In the genomic region with DNA sequence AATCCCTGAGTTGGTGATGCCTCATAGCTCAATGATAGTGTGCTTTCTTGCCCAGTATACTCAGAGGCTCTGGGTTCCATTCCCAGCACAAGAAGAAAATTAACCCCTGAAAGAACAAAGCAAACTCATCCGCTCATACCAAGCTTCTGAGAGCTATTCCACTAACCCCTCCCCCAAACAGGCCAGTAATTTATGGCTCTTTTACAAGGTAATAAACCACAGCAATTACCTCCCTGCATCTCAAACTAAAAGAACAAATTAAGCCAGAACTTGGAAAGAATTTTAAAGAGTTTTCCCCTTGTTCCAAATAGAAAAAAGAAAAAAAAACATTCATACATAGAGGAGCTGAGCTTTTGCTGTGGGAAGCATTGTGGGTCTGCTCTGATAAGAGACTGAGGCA, we compare ENCODE assay signal across 19 mouse cellular contexts. TPM values are rescaled to one million over a fixed set of nuclear protein-coding genes. Genes with fewer than 3 reads are reported as not detected.
A peak's percentile ranks its signal among the peaks of the same experiment; 100 is the strongest.
DNase-seq lines count a peak whose midpoint lies in the region; ATAC-seq and TF ChIP-seq lines count a peak whose summit lies in the region.
"Had no signal": no experiment of that assay in that cellular context is flagged by ENCODE, and none has a peak within 500 bp of the region (broad histone marks: within the 10 kb centered on the region; RNA-seq: fewer than 3 reads in every experiment).

No protein-coding gene starts in this region.

- H3K4me1 ChIP-seq in lung, embryonic 14.5 days (ENCODE audit: insufficient read depth), result peaks cover 35% of the 10 kb centered on the region
- 0 out of 2 replicates have a peak, but pooled peaks cover 6% of the 10 kb centered on the region for H3K4me1 ChIP-seq in lung, postnatal 0 days (ENCODE audit: insufficient read depth, low read depth, low read length)
- H3K4me1 ChIP-seq in intestine, postnatal 0 days (replicated peaks; ENCODE audit: control insufficient read depth, insufficient read depth, low read length), result 0 out of 2 replicates have a peak, but pooled peaks cover 3% of the 10 kb centered on the region
- peaks cover 3% of the 10 kb centered on the region; the same call in 1 of the 2 replicates for H3K4me1 ChIP-seq in stomach, postnatal 0 days (replicated peaks; ENCODE audit: control insufficient read depth, insufficient read depth)
- no peaks in the 10 kb centered on the region for H3K4me1 ChIP-seq in midbrain, embryonic 16.5 days (ENCODE audit: control insufficient read depth, insufficient read depth, low read length)
- H3K4me1 ChIP-seq: heart, embryonic 12.5 days had no signal

- H3K4me2 ChIP-seq in lung, embryonic 14.5 days, result peak overlapping the region; percentile 29
- H3K4me2 ChIP-seq in lung, postnatal 0 days (replicated peaks; ENCODE audit: low read depth, low read length), result no peak overlapping the region
- 0 out of 2 replicates have a peak overlapping the region, but pooled peaks have one; percentile 51 for H3K4me2 ChIP-seq in intestine, postnatal 0 days (replicated peaks; ENCODE audit: low read depth)
- H3K4me2 ChIP-seq in stomach, postnatal 0 days (replicated peaks; ENCODE audit: low read depth), result 0 out of 2 replicates have a peak overlapping the region, but pooled peaks have one; percentile 5
- H3K4me2 ChIP-seq in midbrain, embryonic 16.5 days (ENCODE audit: low read length), result no peak overlapping the region
- H3K4me2 ChIP-seq: heart, embryonic 12.5 days had no signal

- WGBS in lung, embryonic 14.5 days, result 41% methylated on average over 1 of the region's 1 CpGs
- WGBS in lung, postnatal 0 days, result 61% methylated on average over 1 of the region's 1 CpGs
- WGBS in intestine, postnatal 0 days, result 15% methylated on average over 1 of the region's 1 CpGs
- 41% methylated on average over 1 of the region's 1 CpGs for WGBS in stomach, postnatal 0 days
- WGBS in midbrain, embryonic 16.5 days, result 0% methylated on average over 1 of the region's 1 CpGs

- no peaks in the 10 kb centered on the region; the same call in 1 of the 2 replicates for H3K36me3 ChIP-seq in lung, embryonic 14.5 days (ENCODE audit: insufficient read depth)
- no peaks in the 10 kb centered on the region for H3K36me3 ChIP-seq in lung, postnatal 0 days (ENCODE audit: insufficient read depth, low read length)
- no peaks in the 10 kb centered on the region for H3K36me3 ChIP-seq in intestine, postnatal 0 days (ENCODE audit: control insufficient read depth, insufficient read depth)
- H3K36me3 ChIP-seq in stomach, postnatal 0 days (ENCODE audit: control insufficient read depth, insufficient read depth, low read length), result no peaks in the 10 kb centered on the region
- H3K36me3 ChIP-seq in midbrain, embryonic 16.5 days (ENCODE audit: control insufficient read depth, insufficient read depth, low read length), result no peaks in the 10 kb centered on the region
- H3K36me3 ChIP-seq: heart, embryonic 12.5 days had no signal

- H3K4me3 ChIP-seq in lung, embryonic 14.5 days (ENCODE audit: low read depth, low read length), result no peak overlapping the region
- no peak overlapping the region for H3K4me3 ChIP-seq in lung, postnatal 0 days (ENCODE audit: low read depth, low read length)
- 0 out of 2 replicates have a peak overlapping the region, but pooled peaks have one; percentile 13 for H3K4me3 ChIP-seq in intestine, postnatal 0 days (ENCODE audit: low read depth, low read length)
- H3K4me3 ChIP-seq in stomach, postnatal 0 days (ENCODE audit: low read depth, low read length), result no peak overlapping the region
- no peak overlapping the region for H3K4me3 ChIP-seq in midbrain, embryonic 16.5 days (ENCODE audit: low read depth, low read length)
- H3K4me3 ChIP-seq in gastrocnemius, adult 2 months, result no peak overlapping the region
- H3K4me3 ChIP-seq: erythroblast, embryonic 14.5 days; heart, embryonic 12.5 days had no signal

- intact Hi-C loops in gastrocnemius, adult 2 months (cut with DNase I), result no loop called here

- no peak for ATAC-seq in lung, embryonic 14.5 days (ENCODE audit: insufficient read depth)
- ATAC-seq in lung, postnatal 0 days, result no peak
- ATAC-seq in intestine, postnatal 0 days, result no peak
- ATAC-seq in stomach, postnatal 0 days (ENCODE audit: low FRiP score, low TSS enrichment), result no peak
- no peak for ATAC-seq in midbrain, embryonic 16.5 days

- DNase-seq in embryo, embryonic 10 days (ENCODE audit: low spot score), result peak; percentile 49
- DNase-seq in embryo, embryonic 9.5 days (ENCODE audit: extremely low spot score), result no peak
- no peak for DNase-seq in lung, embryonic 14.5 days
- no peak for DNase-seq in lung, postnatal 0 days (ENCODE audit: low spot score)
- DNase-seq in stomach, postnatal 0 days (ENCODE audit: low spot score), result no peak
- DNase-seq in gastrocnemius, adult 2 months, result no peak
- DNase-seq: adrenal gland, postnatal 14 days; gastrocnemius, postnatal 36 days; left cerebral cortex, postnatal 4 days; midbrain, embryonic 14.5 days; right cerebral cortex, postnatal 25 days; thymus, postnatal 4 days had no signal

- no peak for TF ChIP-seq CTCF in lung, embryonic 14.5 days (IDR thresholded peaks at IDR 0.05; ENCODE audit: low read depth)
- no peak for TF ChIP-seq CTCF in lung, postnatal 0 days (IDR thresholded peaks at IDR 0.05)
- no peak for TF ChIP-seq CTCF in intestine, postnatal 0 days (IDR thresholded peaks at IDR 0.05; ENCODE audit: low read depth)
- no peak for TF ChIP-seq CTCF in stomach, postnatal 0 days (IDR thresholded peaks at IDR 0.05; ENCODE audit: low read depth)
- TF ChIP-seq CTCF in gastrocnemius, adult 2 months (IDR thresholded peaks at IDR 0.05), result no peak

- peak overlapping the region; percentile 24; the same call in 1 of the 2 replicates for H3K9ac ChIP-seq in lung, embryonic 14.5 days
- no peak overlapping the region for H3K9ac ChIP-seq in lung, postnatal 0 days (replicated peaks; ENCODE audit: low read depth)
- H3K9ac ChIP-seq in intestine, postnatal 0 days (ENCODE audit: low read depth, low read length), result no peak overlapping the region
- H3K9ac ChIP-seq in stomach, postnatal 0 days (ENCODE audit: low read length), result no peak overlapping the region
- H3K9ac ChIP-seq in midbrain, embryonic 16.5 days (ENCODE audit: low read depth, low read length), result no peak overlapping the region
- H3K9ac ChIP-seq: heart, embryonic 12.5 days had no signal

- H3K27me3 ChIP-seq in lung, embryonic 14.5 days (ENCODE audit: insufficient read depth, low read length), result peaks cover 35% of the 10 kb centered on the region
- H3K27me3 ChIP-seq in lung, postnatal 0 days (replicated peaks; ENCODE audit: insufficient read depth, low read length), result peaks cover 22% of the 10 kb centered on the region
- peaks cover 11% of the 10 kb centered on the region; the same call in 1 of the 2 replicates for H3K27me3 ChIP-seq in intestine, postnatal 0 days (replicated peaks; ENCODE audit: control insufficient read depth, insufficient read depth, low read length)
- peaks cover 2% of the 10 kb centered on the region; the same call in 1 of the 2 replicates for H3K27me3 ChIP-seq in stomach, postnatal 0 days (ENCODE audit: control insufficient read depth, insufficient read depth, low read length)
- peaks cover 99% of the 10 kb centered on the region for H3K27me3 ChIP-seq in midbrain, embryonic 16.5 days (ENCODE audit: control insufficient read depth, insufficient read depth, low read depth, low read length)

- no peaks in the 10 kb centered on the region for H3K9me3 ChIP-seq in lung, embryonic 14.5 days (ENCODE audit: low read depth, low read length)
- no peaks in the 10 kb centered on the region for H3K9me3 ChIP-seq in lung, postnatal 0 days (ENCODE audit: low read length)
- no peaks in the 10 kb centered on the region for H3K9me3 ChIP-seq in intestine, postnatal 0 days (ENCODE audit: control insufficient read depth)
- no peaks in the 10 kb centered on the region for H3K9me3 ChIP-seq in stomach, postnatal 0 days (ENCODE audit: control insufficient read depth, low read length)
- no peaks in the 10 kb centered on the region for H3K9me3 ChIP-seq in midbrain, embryonic 16.5 days (replicated peaks; ENCODE audit: control insufficient read depth, low read length, poor library complexity, severe bottlenecking)
- H3K9me3 ChIP-seq: heart, embryonic 12.5 days had no signal

- TF ChIP-seq EP300 in lung, postnatal 0 days (IDR thresholded peaks at IDR 0.05), result no peak
- TF ChIP-seq EP300 in stomach, postnatal 0 days (optimal IDR thresholded peaks at IDR 0.05), result no peak

- H3K27ac ChIP-seq in lung, embryonic 14.5 days (ENCODE audit: low read depth), result peak overlapping the region; percentile 77
- H3K27ac ChIP-seq in lung, postnatal 0 days (ENCODE audit: low read length), result no peak overlapping the region
- no peak overlapping the region for H3K27ac ChIP-seq in intestine, postnatal 0 days (ENCODE audit: low read depth, low read length)
- peak overlapping the region; percentile 75 for H3K27ac ChIP-seq in stomach, postnatal 0 days (replicated peaks)
- H3K27ac ChIP-seq in midbrain, embryonic 16.5 days (ENCODE audit: low read length), result no peak overlapping the region
- H3K27ac ChIP-seq in gastrocnemius, adult 2 months, result no peak overlapping the region

RNA-seq across cellular contexts. Expression of a gene that starts 5.5 kb away (rescaled TPM):
- polyA plus RNA-seq in lung, embryonic 14.5 days (2014; fragmentation: Nextera tagmentation; extraction: Ambion mirVana), result 2.3 and 2.6 TPM in 2 replicates
- 1.5 and 1.6 TPM in 2 replicates for polyA plus RNA-seq in lung, postnatal 0 days (2015; fragmentation: Nextera tagmentation; extraction: Ambion mirVana)
- 0.61 and 0.97 TPM in 2 replicates for polyA plus RNA-seq in intestine, postnatal 0 days (2015; fragmentation: Nextera tagmentation; extraction: Ambion mirVana)
- 0.90 and 0.99 TPM in 2 replicates for polyA plus RNA-seq in stomach, postnatal 0 days (2015; fragmentation: Nextera tagmentation; extraction: Ambion mirVana)
- not detected in 2 replicates for polyA plus RNA-seq in midbrain, embryonic 16.5 days (2015; fragmentation: Nextera tagmentation; extraction: Ambion mirVana)
- under 1 TPM in 1 of 2 experiments, not detected in 1; 0.10 TPM for total RNA-seq in gastrocnemius, adult 2 months (2021)
- total RNA-seq: common myeloid progenitor, adult 5-6 weeks; gastrocnemius, postnatal 36 days; hematopoietic stem cell, adult 5-6 weeks; layer of hippocampus, postnatal 14 days; left cerebral cortex, postnatal 4 days had no signal
- polyA plus RNA-seq: erythroblast, embryonic 14.5 days; midbrain, embryonic 14.5 days had no signal

RNA-seq across cellular contexts. Expression of a gene that starts 8.8 kb away (rescaled TPM):
- polyA plus RNA-seq in lung, embryonic 14.5 days (2014; fragmentation: Nextera tagmentation; extraction: Ambion mirVana), result 7.0 and 7.7 TPM in 2 replicates
- 3.7 and 3.9 TPM in 2 replicates for polyA plus RNA-seq in lung, postnatal 0 days (2015; fragmentation: Nextera tagmentation; extraction: Ambion mirVana)
- 3.6 and 4.5 TPM in 2 replicates for polyA plus RNA-seq in intestine, postnatal 0 days (2015; fragmentation: Nextera tagmentation; extraction: Ambion mirVana)
- 2.5 and 2.6 TPM in 2 replicates for polyA plus RNA-seq in stomach, postnatal 0 days (2015; fragmentation: Nextera tagmentation; extraction: Ambion mirVana)
- not detected in 2 replicates for polyA plus RNA-seq in midbrain, embryonic 16.5 days (2015; fragmentation: Nextera tagmentation; extraction: Ambion mirVana)
- 1 to 10 TPM; 2.7 to 3.3 TPM for total RNA-seq in gastrocnemius, adult 2 months (2021)
- total RNA-seq: layer of hippocampus, postnatal 14 days; left cerebral cortex, postnatal 4 days had no signal
- polyA plus RNA-seq: erythroblast, embryonic 14.5 days; midbrain, embryonic 14.5 days had no signal

RNA-seq across cellular contexts. Expression of a gene that starts 18.2 kb away (rescaled TPM):
- polyA plus RNA-seq in lung, embryonic 14.5 days (2014; fragmentation: Nextera tagmentation; extraction: Ambion mirVana), result 14.4 and 15.2 TPM in 2 replicates
- 7.2 and 8.2 TPM in 2 replicates for polyA plus RNA-seq in lung, postnatal 0 days (2015; fragmentation: Nextera tagmentation; extraction: Ambion mirVana)
- polyA plus RNA-seq in intestine, postnatal 0 days (2015; fragmentation: Nextera tagmentation; extraction: Ambion mirVana), result 3.3 TPM in 2 replicates
- polyA plus RNA-seq in stomach, postnatal 0 days (2015; fragmentation: Nextera tagmentation; extraction: Ambion mirVana), result 5.1 and 5.3 TPM in 2 replicates
- polyA plus RNA-seq in midbrain, embryonic 16.5 days (2015; fragmentation: Nextera tagmentation; extraction: Ambion mirVana), result 0.10 and 0.22 TPM in 2 replicates
- total RNA-seq in gastrocnemius, adult 2 months (2021), result under 1 TPM; 0.47 to 0.56 TPM
- total RNA-seq: common myeloid progenitor, adult 5-6 weeks; layer of hippocampus, postnatal 14 days; left cerebral cortex, postnatal 4 days had no signal
- polyA plus RNA-seq: erythroblast, embryonic 14.5 days had no signal

RNA-seq across cellular contexts. Expression of a gene that starts 21.6 kb away (rescaled TPM):
- polyA plus RNA-seq in lung, embryonic 14.5 days (2014; fragmentation: Nextera tagmentation; extraction: Ambion mirVana), result 58.3 and 58.5 TPM in 2 replicates
- polyA plus RNA-seq in lung, postnatal 0 days (2015; fragmentation: Nextera tagmentation; extraction: Ambion mirVana), result 39.7 and 40.3 TPM in 2 replicates
- 14.8 and 15.3 TPM in 2 replicates for polyA plus RNA-seq in intestine, postnatal 0 days (2015; fragmentation: Nextera tagmentation; extraction: Ambion mirVana)
- polyA plus RNA-seq in stomach, postnatal 0 days (2015; fragmentation: Nextera tagmentation; extraction: Ambion mirVana), result 8.4 and 8.9 TPM in 2 replicates
- polyA plus RNA-seq in midbrain, embryonic 16.5 days (2015; fragmentation: Nextera tagmentation; extraction: Ambion mirVana), result 0.21 TPM in 1 of 2 replicates, not detected in the other
- 1 to 10 TPM; 2.2 to 2.9 TPM for total RNA-seq in gastrocnemius, adult 2 months (2021)
- total RNA-seq: layer of hippocampus, postnatal 14 days; left cerebral cortex, postnatal 4 days had no signal
- polyA plus RNA-seq: erythroblast, embryonic 14.5 days; midbrain, embryonic 14.5 days had no signal

RNA-seq across cellular contexts. Expression of a gene that starts 24.7 kb away (rescaled TPM):
- polyA plus RNA-seq in lung, embryonic 14.5 days (2014; fragmentation: Nextera tagmentation; extraction: Ambion mirVana), result 1.8 and 1.9 TPM in 2 replicates
- 0.65 and 1.0 TPM in 2 replicates for polyA plus RNA-seq in lung, postnatal 0 days (2015; fragmentation: Nextera tagmentation; extraction: Ambion mirVana)
- polyA plus RNA-seq in intestine, postnatal 0 days (2015; fragmentation: Nextera tagmentation; extraction: Ambion mirVana), result 0.37 and 0.52 TPM in 2 replicates
- 0.35 and 0.56 TPM in 2 replicates for polyA plus RNA-seq in stomach, postnatal 0 days (2015; fragmentation: Nextera tagmentation; extraction: Ambion mirVana)
- 0.20 TPM in 1 of 2 replicates, not detected in the other for polyA plus RNA-seq in midbrain, embryonic 16.5 days (2015; fragmentation: Nextera tagmentation; extraction: Ambion mirVana)
- total RNA-seq in gastrocnemius, adult 2 months (2021), result under 1 TPM; 0.13 to 0.22 TPM
- total RNA-seq: common myeloid progenitor, adult 5-6 weeks; hematopoietic stem cell, adult 5-6 weeks; layer of hippocampus, postnatal 14 days; left cerebral cortex, postnatal 4 days had no signal
- polyA plus RNA-seq: erythroblast, embryonic 14.5 days had no signal

Comparison
In these comparisons a context has a peak if more than half of its experiments do, and no peak if none do; other contexts are left out.
1. H3K27ac ChIP-seq: peak in lung, embryonic 14.5 days (single experiment) and stomach, postnatal 0 days (single experiment); none in lung, postnatal 0 days (single experiment), intestine, postnatal 0 days (single experiment), midbrain, embryonic 16.5 days (single experiment) and gastrocnemius, adult 2 months (single experiment).
2. H3K4me2 ChIP-seq: peak in lung, embryonic 14.5 days (single experiment), intestine, postnatal 0 days (single experiment) and stomach, postnatal 0 days (single experiment); none in lung, postnatal 0 days (single experiment) and midbrain, embryonic 16.5 days (single experiment).